Comparison of ENCODE assay signal across 30 mouse cellular contexts in genomic region chr7:109787860-109788259, GRCm38 (mm10). TPM values are rescaled to one million over a fixed set of nuclear protein-coding genes. Genes with fewer than 3 reads are reported as not detected.
DNase-seq lines count a peak whose midpoint lies in the region; ATAC-seq and TF ChIP-seq lines count a peak whose summit lies in the region.
"Had no signal": no experiment of that assay in that cellular context is flagged by ENCODE, and none has a peak within 500 bp of the region (broad histone marks: within the 10 kb centered on the region; RNA-seq: fewer than 3 reads in every experiment).

No protein-coding gene starts in this region.

- no peaks in the 10 kb centered on the region for H3K36me3 ChIP-seq in G1E (replicated peaks)
- no peaks in the 10 kb centered on the region for H3K36me3 ChIP-seq in midbrain, embryonic 14.5 days (ENCODE audit: control insufficient read depth, insufficient read depth, low read length)
- H3K36me3 ChIP-seq: forebrain, embryonic 10.5 days; heart, embryonic 12.5 days; heart, embryonic 15.5 days had no signal

- H3K4me2 ChIP-seq in midbrain, embryonic 14.5 days (ENCODE audit: low read length): no peak overlapping the region
- H3K4me2 ChIP-seq: forebrain, embryonic 13.5 days; heart, embryonic 12.5 days; heart, embryonic 15.5 days; hindbrain, embryonic 14.5 days had no signal

- no peak overlapping the region for H3K9ac ChIP-seq in midbrain, embryonic 14.5 days (replicated peaks; ENCODE audit: low read length)
- H3K9ac ChIP-seq: forebrain, embryonic 13.5 days; heart, embryonic 12.5 days; heart, embryonic 15.5 days; hindbrain, embryonic 14.5 days had no signal

- no peak for TF ChIP-seq CTCF in G1E (IDR thresholded peaks at IDR 0.05; ENCODE audit: low read depth, low read length)

- peaks cover 1% of the 10 kb centered on the region; the same call in 1 of the 2 replicates for H3K27me3 ChIP-seq in G1E (ENCODE audit: insufficient read depth, low read length)
- H3K27me3 ChIP-seq in midbrain, embryonic 14.5 days (ENCODE audit: control insufficient read depth, insufficient read depth, low read length): peaks cover 5% of the 10 kb centered on the region; the same call in 1 of the 2 replicates

- no peak overlapping the region for H3K4me3 ChIP-seq in G1E (ENCODE audit: low read depth, low read length)
- H3K4me3 ChIP-seq in midbrain, embryonic 14.5 days (replicated peaks; ENCODE audit: low read depth, low read length): no peak overlapping the region
- H3K4me3 ChIP-seq: forebrain, embryonic 10.5 days; forebrain, embryonic 13.5 days; gastrocnemius, adult 2 months; heart, embryonic 12.5 days; heart, embryonic 15.5 days had no signal

- 89% methylated on average over 2 of the region's 2 CpGs for WGBS in midbrain, embryonic 14.5 days

- H3K27ac ChIP-seq in midbrain, embryonic 14.5 days (replicated peaks; ENCODE audit: low read depth, low read length): no peak overlapping the region
- H3K27ac ChIP-seq: forebrain, embryonic 10.5 days; forebrain, embryonic 13.5 days; gastrocnemius, adult 2 months; heart, embryonic 15.5 days; hindbrain, embryonic 14.5 days; hindbrain, postnatal 0 days had no signal

- H3K4me1 ChIP-seq in G1E (ENCODE audit: insufficient read depth, low read depth, low read length): peaks cover 34% of the 10 kb centered on the region
- H3K4me1 ChIP-seq in midbrain, embryonic 14.5 days (ENCODE audit: control insufficient read depth, insufficient read depth, low read length): no peaks in the 10 kb centered on the region
- H3K4me1 ChIP-seq: forebrain, embryonic 10.5 days; forebrain, embryonic 13.5 days; heart, embryonic 12.5 days had no signal

- H3K9me3 ChIP-seq in G1E (replicated peaks): no peaks in the 10 kb centered on the region
- H3K9me3 ChIP-seq in midbrain, embryonic 14.5 days (ENCODE audit: control insufficient read depth, low read length): no peaks in the 10 kb centered on the region
- H3K9me3 ChIP-seq: forebrain, embryonic 10.5 days; forebrain, embryonic 13.5 days; heart, embryonic 12.5 days; heart, embryonic 15.5 days had no signal

- ATAC-seq in G1E (ENCODE audit: extremely low read depth, insufficient number of reproducible peaks, low FRiP score, poor library complexity, severe bottlenecking): peak; percentile 28; the same call in 1 of the 2 replicates
- peak; percentile 80 for ATAC-seq in common myeloid progenitor, adult 5-6 weeks (replicated peaks; ENCODE audit: low read depth, poor library complexity, severe bottlenecking)
- peak; percentile 60 for ATAC-seq in megakaryocyte-erythroid progenitor cell, adult 5-6 weeks (replicated peaks; ENCODE audit: low FRiP score, low TSS enrichment, poor library complexity, severe bottlenecking)
- no peak for ATAC-seq in midbrain, embryonic 14.5 days (ENCODE audit: low FRiP score, low TSS enrichment)
- ATAC-seq: activated CD4-positive, CD25-positive, alpha-beta regulatory T cell, adult 4 months; forebrain, embryonic 13.5 days; forebrain, embryonic 16.5 days; hindbrain, postnatal 0 days; inflammation-experienced regulatory T-cells, adult 6 months; intestine, embryonic 16.5 days had no signal

- DNase-seq in 416B (ENCODE audit: low read depth): peak; percentile 96
- no peak for DNase-seq in G1E (ENCODE audit: low spot score)
- DNase-seq in midbrain, embryonic 14.5 days: no peak
- no peak for DNase-seq in gastrocnemius, adult 8-10 months (ENCODE audit: low spot score in 2 of 2)
- DNase-seq: adrenal gland, postnatal 10 days; adrenal gland, postnatal 36 days; cerebellum, adult 18-20 months; cerebellum, adult 9-10 months; cerebellum, postnatal 14 days; gastrocnemius, adult 2 months; gastrocnemius, postnatal 25 days; heart, adult 18-20 months; heart, postnatal 10 days; heart, postnatal 36 days had no signal

RNA-seq across cellular contexts. Expression of gene Nrip3, which starts 6.0 kb away (rescaled TPM):
- total RNA-seq in G1E (2014; fragmentation: Nextera tagmentation) (not detected in 2 replicates), G1E (2017) (0.52 and 0.55 TPM in 2 replicates)
- not detected in 2 replicates for polyA plus RNA-seq in G1E (2012)
- 0.41 and 0.44 TPM in 2 replicates for total RNA-seq in common myeloid progenitor, adult 5-6 weeks (2017)
- total RNA-seq in megakaryocyte-erythroid progenitor cell, adult 5-6 weeks (2014; fragmentation: Nextera tagmentation): not detected in 2 replicates
- not detected in 2 replicates for total RNA-seq in megakaryocyte-erythroid progenitor cell, adult 5-6 weeks (2017)
- polyA plus RNA-seq in midbrain, embryonic 14.5 days (2014; fragmentation: Nextera tagmentation; extraction: Ambion mirVana): 5.3 and 5.5 TPM in 2 replicates
- total RNA-seq in gastrocnemius, adult 8-10 months (2022): under 1 TPM in 1 of 4 experiments, not detected in 3; 0.05 TPM
- total RNA-seq: gastrocnemius, adult 2 months had no signal

RNA-seq across cellular contexts. Expression of gene Tmem9b, which starts 35.2 kb away (rescaled TPM):
- total RNA-seq in G1E (2014; fragmentation: Nextera tagmentation) (70.7 and 77.9 TPM in 2 replicates), G1E (2017) (88.0 and 88.6 TPM in 2 replicates)
- polyA plus RNA-seq in G1E (2012): 4.9 and 7.7 TPM in 2 replicates
- total RNA-seq in common myeloid progenitor, adult 5-6 weeks (2017): 11.0 and 21.5 TPM in 2 replicates
- 24.3 and 26.4 TPM in 2 replicates for total RNA-seq in megakaryocyte-erythroid progenitor cell, adult 5-6 weeks (2014; fragmentation: Nextera tagmentation)
- total RNA-seq in megakaryocyte-erythroid progenitor cell, adult 5-6 weeks (2017): 16.2 and 24.6 TPM in 2 replicates
- 132 and 148 TPM in 2 replicates for polyA plus RNA-seq in midbrain, embryonic 14.5 days (2014; fragmentation: Nextera tagmentation; extraction: Ambion mirVana)
- total RNA-seq in gastrocnemius, adult 8-10 months (2022): 10 to 100 TPM; 28.9 to 32.9 (median 31.3) TPM

RNA-seq across cellular contexts. Expression of gene Ascl3, which starts 56.3 kb away (rescaled TPM):
- not detected in 2 replicates for total RNA-seq in G1E (2014; fragmentation: Nextera tagmentation)
- total RNA-seq in G1E (2017): not detected in 2 replicates
- not detected in 2 replicates for polyA plus RNA-seq in G1E (2012)
- not detected in 2 replicates for total RNA-seq in common myeloid progenitor, adult 5-6 weeks (2017)
- not detected in 2 replicates for total RNA-seq in megakaryocyte-erythroid progenitor cell, adult 5-6 weeks (2014; fragmentation: Nextera tagmentation)
- 2.1 TPM in 1 of 2 replicates, not detected in the other for total RNA-seq in megakaryocyte-erythroid progenitor cell, adult 5-6 weeks (2017)
- polyA plus RNA-seq in midbrain, embryonic 14.5 days (2014; fragmentation: Nextera tagmentation; extraction: Ambion mirVana): not detected in 2 replicates
- total RNA-seq in gastrocnemius, adult 8-10 months (2022): not detected
- total RNA-seq: adrenal gland, postnatal 10 days; adrenal gland, postnatal 36 days; ES-E14; gastrocnemius, adult 2 months; gastrocnemius, postnatal 25 days; heart, adult 18-20 months; heart, postnatal 10 days; heart, postnatal 36 days; hindbrain, postnatal 0 days had no signal
- polyA plus RNA-seq: activated CD4-positive, CD25-positive, alpha-beta regulatory T cell, adult 4 months; embryonic facial prominence, embryonic 11.5 days; embryonic facial prominence, embryonic 14.5 days; forebrain, embryonic 10.5 days; forebrain, embryonic 13.5 days; forebrain, embryonic 16.5 days; heart, embryonic 12.5 days; heart, embryonic 15.5 days; hindbrain, embryonic 11.5 days; hindbrain, embryonic 14.5 days had no signal
